Mouse (Mus musculus) kidney, embryonic 16.5 days (tissue): Measurements from ENCODE around the gene Loxl3. TPM values are rescaled to one million over a fixed set of nuclear protein-coding genes. Genes with fewer than 3 reads are reported as not detected.

Experiments used
- ATAC-seq: fragments of 200-750 bp; cut with Nextera tagmentation; 2 replicates; pipeline ENCODE4 v1.8.0; 2017; ENCODE audit warnings: moderate TSS enrichment; ENCODE audit not compliant: low FRiP score, low TSS enrichment
- H3K27ac ChIP-seq: fragments of 300-500 bp; sonication (generic); 2 replicates; pipeline ENCODE4 v1.5.1; 2014; ENCODE audit warnings: low read length
- H3K27me3 ChIP-seq: fragments of 300-500 bp; sonication (generic); 2 replicates; pipeline ENCODE4 v1.6.1; 2014; ENCODE audit warnings: low read length, control low read depth, mixed read lengths; ENCODE audit not compliant: insufficient read depth
- H3K36me3 ChIP-seq: fragments of 300-500 bp; sonication (generic); 2 replicates; pipeline ENCODE4 v1.6.1; 2014; ENCODE audit warnings: low read length, control low read depth, mixed read lengths; ENCODE audit not compliant: insufficient read depth
- H3K4me1 ChIP-seq: fragments of 300-500 bp; sonication (generic); 2 replicates; pipeline ENCODE4 v1.6.1; 2014; ENCODE audit warnings: low read length, control low read depth, mixed read lengths; ENCODE audit not compliant: insufficient read depth
- H3K4me2 ChIP-seq: fragments of 300-500 bp; sonication (generic); replicated peaks from 2 replicates; pipeline ENCODE4 v1.6.1; 2014; ENCODE audit warnings: low read depth, low read length
- H3K4me3 ChIP-seq: fragments of 300-500 bp; sonication (generic); 2 replicates; pipeline ENCODE4 v1.5.1; 2014; ENCODE audit warnings: mild to moderate bottlenecking, low read length
- H3K9ac ChIP-seq: fragments of 300-500 bp; sonication (generic); replicated peaks from 2 replicates; pipeline ENCODE4 v1.6.1; 2014; ENCODE audit warnings: low read length
- H3K9me3 ChIP-seq: fragments of 300-500 bp; sonication (generic); 2 replicates; pipeline ENCODE4 v1.6.1; 2016; ENCODE audit warnings: low read length, control low read depth
- WGBS: fragments of 180-500 bp; shearing (Covaris S2); extraction: QIAGEN DNeasy Blood & Tissue Kit; methylation state at CpG from one replicate; pipeline ENCODE4 v1.1.7; 2014; 5-methylcytosine and 5-hydroxymethylcytosine counted together
- polyA plus RNA-seq: library from polyadenylated mRNA; unstranded; fragments of >200 nt; fragmentation: Nextera tagmentation; extraction: Ambion mirVana; gene quantifications from 2 replicates; pipeline ENCODE4 v1.2.1, GENCODE M21; 2015

Loxl3 gene
- polyA plus RNA-seq, result 24.4 and 26.1 TPM in 2 replicates

DNA sequence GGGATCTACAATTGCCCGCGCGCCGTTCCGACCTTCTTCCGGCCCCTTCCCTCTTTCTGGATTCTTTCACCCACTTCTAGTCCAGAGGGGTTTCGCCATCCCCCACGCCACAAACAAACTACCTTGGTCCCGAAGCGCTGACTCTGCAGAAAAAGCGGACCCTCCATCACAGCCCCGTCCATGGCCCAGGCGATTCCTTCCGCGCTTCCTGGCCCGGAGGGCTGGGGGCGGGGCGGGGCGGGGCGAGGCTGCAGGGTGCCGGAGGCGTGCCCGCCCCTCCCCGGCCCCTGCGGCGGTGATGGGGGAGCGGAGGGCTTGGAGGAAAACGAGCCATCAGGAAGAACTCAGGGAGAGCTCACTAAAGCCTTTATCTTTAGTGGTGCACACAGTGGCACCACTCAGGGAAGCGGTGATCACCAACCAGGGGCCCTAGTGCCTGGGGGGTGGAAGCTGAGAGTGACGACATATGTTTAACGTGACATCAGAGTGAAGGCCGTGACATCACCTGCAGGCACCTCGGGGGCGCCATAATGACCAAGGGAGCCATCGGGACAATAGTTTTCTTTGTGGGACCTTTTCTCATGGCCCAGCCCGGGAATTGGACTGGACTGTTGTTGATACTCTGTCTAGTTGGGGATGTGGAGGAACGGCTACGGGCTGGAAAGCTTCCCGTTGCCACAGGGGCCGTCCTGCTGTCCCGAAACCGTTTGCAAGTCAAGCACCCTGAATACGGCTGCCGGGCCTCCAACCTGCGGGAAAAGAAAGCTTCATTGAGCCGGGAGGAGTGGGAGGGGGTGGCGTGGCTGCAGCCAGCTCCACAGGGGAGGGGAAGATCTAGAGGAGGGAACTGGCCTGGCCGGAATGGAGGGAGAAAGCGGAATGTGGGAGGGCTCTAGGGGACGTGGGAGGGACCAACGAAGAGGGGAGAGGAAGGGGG is at the start of gene Loxl3, which contains the start of gene Dok1:
Gene Loxl3 (plus strand): TSS at position 925 of the 937 bp plus-strand sequence.
Gene Dok1 (minus strand): TSS at position 223 of the 937 bp plus-strand sequence.
- WGBS, result under 1% methylated on average over 50 of the region's 51 CpGs
- Histone ChIP-seq H3K4me3 (peak within 1 kb of the TSS; percentile 71), H3K4me2 (peak within 1 kb of the TSS; percentile 87), H3K36me3 (no peaks in the 10 kb centered on the region), H3K27me3 (peaks cover 8% of the 10 kb centered on the region; the same call in 1 of the 2 replicates), H3K27ac (peak within 1 kb of the TSS; percentile 94), H3K4me1 (peaks cover 29% of the 10 kb centered on the region), H3K9ac (peak within 1 kb of the TSS; percentile 75), H3K9me3 (no peaks in the 10 kb centered on the region)
- ATAC-seq, result peak; percentile 86

DNA sequence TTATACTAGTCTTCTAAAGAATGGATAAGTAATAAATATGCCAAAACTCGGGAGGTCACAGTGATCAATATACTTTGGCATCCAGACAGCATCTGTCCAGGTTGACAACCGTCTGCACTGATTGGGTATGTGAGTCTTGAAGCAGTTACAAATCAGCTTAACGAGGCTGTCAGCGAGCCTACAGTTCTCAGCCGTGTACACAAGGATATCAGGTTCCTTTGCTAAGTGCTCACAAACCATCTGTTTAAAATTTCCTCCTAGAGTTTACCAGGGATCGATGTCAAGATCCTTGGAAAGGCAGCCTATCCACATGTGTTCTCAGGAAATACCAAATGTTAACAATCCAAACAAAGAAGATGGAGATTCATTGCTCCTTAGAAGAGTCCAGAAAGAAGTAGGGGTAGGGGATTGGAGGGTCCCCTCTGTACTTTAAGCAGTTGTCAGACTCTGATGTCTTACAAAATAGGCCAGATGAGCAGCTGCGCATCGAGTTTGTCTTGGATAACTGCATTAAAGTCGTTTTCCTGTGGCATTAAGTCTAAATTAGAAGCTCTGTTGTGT is 46.5 kb upstream of the Loxl3 start:
- H3K27me3 ChIP-seq, result no peaks in the 10 kb centered on the region
- WGBS, result 9% methylated on average over 9 of the region's 9 CpGs
- no peaks in the 10 kb centered on the region for H3K36me3 ChIP-seq
- H3K9ac ChIP-seq, result no peak overlapping the region
- H3K4me1 ChIP-seq, result 0 out of 2 replicates have a peak, but pooled peaks cover 3% of the 10 kb centered on the region
- no peak overlapping the region for H3K4me3 ChIP-seq
- no peaks in the 10 kb centered on the region for H3K9me3 ChIP-seq
- peak; percentile 79; the same call in 1 of the 2 replicates for ATAC-seq
- H3K27ac ChIP-seq, result peak overlapping the region; percentile 47; the same call in 1 of the 2 replicates
- H3K4me2 ChIP-seq, result 0 out of 2 replicates have a peak overlapping the region, but pooled peaks have one; percentile 16

GRCm38 (mm10) chr6:82993696-82994095 is 40.3 kb upstream of the Loxl3 start:
- Histone ChIP-seq H3K27ac (no peak overlapping the region), H3K4me2 (no peak overlapping the region), H3K4me3 (no peak overlapping the region), H3K9me3 (no peaks in the 10 kb centered on the region), H3K27me3 (no peaks in the 10 kb centered on the region), H3K9ac (no peak overlapping the region), H3K4me1 (peaks cover 11% of the 10 kb centered on the region), H3K36me3 (no peaks in the 10 kb centered on the region)
- ATAC-seq, result no peak
- 42% methylated on average over 1 of the region's 1 CpGs for WGBS

DNA sequence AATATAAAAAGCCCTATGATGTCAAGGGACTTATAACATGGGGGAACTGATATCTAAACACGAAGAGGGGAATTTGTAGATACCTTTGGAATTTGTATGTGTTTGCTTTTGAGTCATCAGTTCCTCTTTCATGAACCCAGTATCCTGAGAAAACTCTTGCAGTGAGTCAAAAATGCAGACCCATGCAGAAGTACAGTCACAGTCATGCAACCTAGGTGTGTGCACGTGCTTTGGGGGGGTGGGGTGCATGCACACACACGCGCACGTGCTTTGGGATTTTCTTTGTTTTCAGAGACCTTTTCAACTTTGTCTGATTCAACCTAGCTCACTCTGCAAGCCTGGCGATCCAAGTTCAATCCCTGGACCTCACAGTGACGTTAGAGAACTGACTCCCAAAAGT is 39.6 kb upstream of the Loxl3 start:
- Histone ChIP-seq H3K4me2 (no peak overlapping the region), H3K27ac (no peak overlapping the region), H3K9me3 (no peaks in the 10 kb centered on the region), H3K4me1 (peaks cover 11% of the 10 kb centered on the region), H3K4me3 (no peak overlapping the region), H3K9ac (no peak overlapping the region), H3K27me3 (no peaks in the 10 kb centered on the region), H3K36me3 (no peaks in the 10 kb centered on the region)
- WGBS, result 79% methylated on average over 7 of the region's 7 CpGs
- ATAC-seq, result no peak

- ATAC-seq, result peak; percentile 93
- WGBS, result 11% methylated on average over 11 of the region's 11 CpGs
Measured at GRCm38 (mm10) chr6:82996740-82997315, 37.1 kb upstream of the Loxl3 start.

DNA sequence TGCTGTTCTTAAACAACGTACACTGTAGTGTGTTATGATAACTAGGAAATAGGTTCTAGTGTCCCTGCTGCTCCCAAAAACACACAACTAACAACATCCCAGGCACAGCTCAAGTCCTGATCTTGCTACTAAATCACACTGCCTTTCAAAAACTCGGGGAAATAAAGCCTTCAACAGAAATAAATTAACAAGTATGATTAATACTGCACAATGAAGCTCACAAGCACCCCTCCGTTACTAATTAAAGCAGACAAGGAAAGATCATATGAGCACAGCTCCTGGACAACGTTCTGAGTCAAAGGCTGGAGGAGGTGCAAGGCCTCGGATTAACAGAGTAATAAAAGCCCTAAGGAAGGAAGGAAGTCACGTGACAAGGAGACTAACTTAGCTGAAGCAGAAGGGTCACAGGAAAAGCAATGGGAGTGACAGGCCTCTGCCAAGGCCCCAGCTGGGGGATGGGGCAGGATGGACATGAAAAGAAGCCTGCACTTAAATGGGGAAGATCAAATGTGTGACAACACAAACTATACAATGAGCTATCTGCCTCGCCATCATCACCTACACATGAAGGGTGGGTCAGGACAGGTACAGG is 36.4 kb upstream of the Loxl3 start:
- no peaks in the 10 kb centered on the region for H3K36me3 ChIP-seq
- no peak overlapping the region for H3K4me3 ChIP-seq
- no peaks in the 10 kb centered on the region for H3K27me3 ChIP-seq
- H3K9ac ChIP-seq, result no peak overlapping the region; the same call in 1 of the 2 replicates
- ATAC-seq, result peak; percentile 21; the same call in 1 of the 2 replicates
- peak overlapping the region; percentile 37; the same call in 1 of the 2 replicates for H3K4me2 ChIP-seq
- peaks cover 11% of the 10 kb centered on the region for H3K4me1 ChIP-seq
- 21% methylated on average over 7 of the region's 7 CpGs for WGBS
- H3K9me3 ChIP-seq, result no peaks in the 10 kb centered on the region
- H3K27ac ChIP-seq, result peak overlapping the region; percentile 78

More at GRCm38 (mm10) chr6:82996740-82997315, 37.1 kb upstream of the Loxl3 start:
- Histone ChIP-seq H3K4me1 (peaks cover 11% of the 10 kb centered on the region), H3K36me3 (no peaks in the 10 kb centered on the region), H3K27ac (peak overlapping the region; percentile 78), H3K4me2 (peak overlapping the region; percentile 37), H3K9me3 (no peaks in the 10 kb centered on the region), H3K27me3 (no peaks in the 10 kb centered on the region), H3K4me3 (peak overlapping the region; percentile 11; the same call in 1 of the 2 replicates), H3K9ac (peak overlapping the region; percentile 36; the same call in 1 of the 2 replicates)

- Histone ChIP-seq H3K9me3 (no peaks in the 10 kb centered on the region), H3K4me3 (no peak overlapping the region), H3K27ac (no peak overlapping the region; the same call in 1 of the 2 replicates), H3K27me3 (no peaks in the 10 kb centered on the region), H3K9ac (no peak overlapping the region), H3K4me1 (peaks cover 11% of the 10 kb centered on the region), H3K4me2 (no peak overlapping the region), H3K36me3 (no peaks in the 10 kb centered on the region)
- no peak for ATAC-seq
- 74% methylated on average over 4 of the region's 4 CpGs for WGBS
Measured at GRCm38 (mm10) chr6:82998326-82998725, 35.6 kb upstream of the Loxl3 start.

DNA sequence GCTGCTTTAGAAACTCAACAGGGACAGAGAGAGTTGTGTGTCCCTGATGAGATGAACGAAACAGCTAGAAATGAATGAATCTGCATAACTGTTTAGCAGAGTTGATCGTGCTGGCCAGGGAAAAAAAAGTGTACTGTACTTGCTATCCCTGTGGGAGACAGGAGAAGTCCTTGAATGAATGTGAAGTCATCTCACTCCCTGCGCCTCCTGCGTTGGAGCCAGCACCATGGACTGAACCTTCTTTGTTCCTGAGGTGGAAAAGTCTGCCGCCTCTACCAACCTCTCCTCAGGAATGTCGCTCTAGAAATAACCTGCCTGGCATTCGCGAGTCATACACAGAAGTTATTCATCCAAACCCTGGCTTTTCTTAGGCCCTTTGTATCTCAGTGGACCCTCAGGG is 34.0 kb upstream of the Loxl3 start:
- Histone ChIP-seq H3K4me2 (no peak overlapping the region), H3K27me3 (no peaks in the 10 kb centered on the region), H3K36me3 (no peaks in the 10 kb centered on the region), H3K4me3 (no peak overlapping the region), H3K4me1 (peaks cover 14% of the 10 kb centered on the region), H3K27ac (no peak overlapping the region), H3K9ac (no peak overlapping the region), H3K9me3 (no peaks in the 10 kb centered on the region)
- 71% methylated on average over 8 of the region's 8 CpGs for WGBS
- ATAC-seq, result no peak

DNA sequence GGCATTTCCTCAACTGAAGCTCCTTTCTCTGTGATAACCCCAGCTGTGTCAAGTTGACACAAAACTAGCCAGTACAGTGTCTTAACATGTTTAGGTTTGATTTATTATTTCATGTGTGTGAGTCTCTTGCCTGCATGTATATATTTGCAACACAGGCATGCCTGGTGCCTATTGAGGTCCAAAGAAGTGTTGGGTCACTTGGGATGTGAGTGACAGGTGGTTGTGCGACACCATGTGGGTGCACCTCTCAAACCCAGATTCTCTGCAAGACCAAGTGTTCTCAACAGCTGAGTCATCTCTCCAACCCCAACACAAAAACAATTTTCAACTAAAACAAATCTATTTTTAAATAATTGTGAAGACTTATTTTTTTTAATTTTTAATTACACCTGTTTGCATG is 30.9 kb upstream of the Loxl3 start:
- Histone ChIP-seq H3K27ac (no peak overlapping the region), H3K4me2 (no peak overlapping the region), H3K36me3 (no peaks in the 10 kb centered on the region), H3K9ac (no peak overlapping the region), H3K4me3 (no peak overlapping the region), H3K27me3 (no peaks in the 10 kb centered on the region; the same call in 1 of the 2 replicates), H3K4me1 (peaks cover 7% of the 10 kb centered on the region; the same call in 1 of the 2 replicates), H3K9me3 (no peaks in the 10 kb centered on the region)
- WGBS, result 91% methylated on average over 1 of the region's 1 CpGs
- no peak for ATAC-seq
